In genomic region chr1:161151098-161151497, GRCm38 (mm10) we compare ENCODE assay signal across 34 mouse cellular contexts. TPM values are rescaled to one million over a fixed set of nuclear protein-coding genes. Genes with fewer than 3 reads are reported as not detected.
DNase-seq lines count a peak whose midpoint lies in the region; ATAC-seq and TF ChIP-seq lines count a peak whose summit lies in the region.
"Had no signal": no experiment of that assay in that cellular context is flagged by ENCODE, and none has a peak within 500 bp of the region (broad histone marks: within the 10 kb centered on the region; RNA-seq: fewer than 3 reads in every experiment).

No protein-coding gene starts in this region.

- no peak for ATAC-seq in kidney, embryonic 15.5 days (replicated peaks; ENCODE audit: low FRiP score)
- no peak for ATAC-seq in hindbrain, embryonic 16.5 days
- no peak for ATAC-seq in hindbrain, embryonic 13.5 days (ENCODE audit: low FRiP score)
- ATAC-seq: forebrain, embryonic 16.5 days; intestine, postnatal 0 days; midbrain, embryonic 15.5 days had no signal

- no peak overlapping the region for H3K27ac ChIP-seq in kidney, embryonic 15.5 days
- 0 out of 2 replicates have a peak overlapping the region, but pooled peaks have one; percentile 47 for H3K27ac ChIP-seq in ES-E14 (ENCODE audit: insufficient read depth, low read depth, low read length, poor library complexity, severe bottlenecking)
- H3K27ac ChIP-seq in hindbrain, embryonic 16.5 days (ENCODE audit: low read depth, low read length): no peak overlapping the region
- H3K27ac ChIP-seq in hindbrain, embryonic 13.5 days: no peak overlapping the region
- H3K27ac ChIP-seq: heart, embryonic 15.5 days; limb, embryonic 10.5 days; limb, embryonic 15.5 days; macrophage; midbrain, embryonic 10.5 days; midbrain, embryonic 15.5 days had no signal

- H3K9me3 ChIP-seq in kidney, embryonic 15.5 days (replicated peaks): no peaks in the 10 kb centered on the region
- H3K9me3 ChIP-seq in ES-E14 (ENCODE audit: control insufficient read depth, insufficient read depth, low read depth, low read length): no peaks in the 10 kb centered on the region
- no peaks in the 10 kb centered on the region for H3K9me3 ChIP-seq in hindbrain, embryonic 16.5 days (ENCODE audit: control insufficient read depth, low read length)
- H3K9me3 ChIP-seq in hindbrain, embryonic 13.5 days: no peaks in the 10 kb centered on the region
- H3K9me3 ChIP-seq: heart, embryonic 15.5 days; limb, embryonic 10.5 days; limb, embryonic 15.5 days; midbrain, embryonic 10.5 days; midbrain, embryonic 15.5 days had no signal

- 73% methylated on average over 6 of the region's 6 CpGs for WGBS in kidney, embryonic 15.5 days
- WGBS in hindbrain, embryonic 16.5 days: 72% methylated on average over 6 of the region's 6 CpGs
- WGBS in hindbrain, embryonic 13.5 days: 73% methylated on average over 6 of the region's 6 CpGs

- in situ Hi-C loops in ES-E14 (cut with MboI; ENCODE audit: low sequenced_read_pairs in 2 of 2, unreplicated experiment in 2 of 2): no loop called here

- no peak overlapping the region for H3K9ac ChIP-seq in kidney, embryonic 15.5 days
- peak overlapping the region; percentile 52; the same call in 1 of the 2 replicates for H3K9ac ChIP-seq in ES-E14 (ENCODE audit: insufficient read depth, low read depth, low read length, poor library complexity, severe bottlenecking)
- H3K9ac ChIP-seq in hindbrain, embryonic 16.5 days (ENCODE audit: low read depth, low read length): no peak overlapping the region
- H3K9ac ChIP-seq in hindbrain, embryonic 13.5 days: no peak overlapping the region
- H3K9ac ChIP-seq: heart, embryonic 15.5 days; limb, embryonic 15.5 days; midbrain, embryonic 15.5 days had no signal

- H3K4me3 ChIP-seq in kidney, embryonic 15.5 days (replicated peaks): no peak overlapping the region
- peak overlapping the region in 1 of 2 experiments; percentile 28; a peak in 1 of 4 replicates for H3K4me3 ChIP-seq in ES-E14 (ENCODE audit: insufficient read depth in 1 of 2, low read depth in 1 of 2, low read length in 2 of 2, poor library complexity in 1 of 2, severe bottlenecking in 1 of 2)
- H3K4me3 ChIP-seq in hindbrain, embryonic 16.5 days (ENCODE audit: low read length): no peak overlapping the region
- H3K4me3 ChIP-seq in hindbrain, embryonic 13.5 days: no peak overlapping the region
- H3K4me3 ChIP-seq: heart, embryonic 15.5 days; limb, embryonic 10.5 days; limb, embryonic 15.5 days; midbrain, embryonic 10.5 days; midbrain, embryonic 15.5 days had no signal

- no peak for DNase-seq in kidney, adult 18-20 months
- DNase-seq in 416B (ENCODE audit: low read depth) (peak; percentile 26), ES-E14 (ENCODE audit: low read depth, low spot score) (no peak)
- DNase-seq in brain, embryonic 14.5 days (ENCODE audit: low read depth): peak; percentile 39
- DNase-seq in frontal cortex, adult 2 months (ENCODE audit: extremely low spot score in 1 of 2, low spot score in 1 of 2): no peak
- DNase-seq: adrenal gland, postnatal 10 days; B cell, adult 2 months; cerebellum, adult 11 months; cerebellum, adult 9-10 months; cerebellum, postnatal 36 days; gastrocnemius, postnatal 10 days; thymus, adult 2 months; thymus, postnatal 4 days had no signal

- H3K27me3 ChIP-seq in kidney, embryonic 15.5 days: no peaks in the 10 kb centered on the region
- no peaks in the 10 kb centered on the region for H3K27me3 ChIP-seq in hindbrain, embryonic 16.5 days (replicated peaks; ENCODE audit: control insufficient read depth, insufficient read depth, low read length)
- H3K27me3 ChIP-seq in hindbrain, embryonic 13.5 days: no peaks in the 10 kb centered on the region
- H3K27me3 ChIP-seq: CH12.LX; heart, embryonic 15.5 days; limb, embryonic 15.5 days; midbrain, embryonic 15.5 days had no signal

- H3K36me3 ChIP-seq in kidney, embryonic 15.5 days: no peaks in the 10 kb centered on the region
- H3K36me3 ChIP-seq in ES-E14 (ENCODE audit: control insufficient read depth, insufficient read depth, low read length, poor library complexity, severe bottlenecking): peaks cover 2% of the 10 kb centered on the region; the same call in 1 of the 2 replicates
- H3K36me3 ChIP-seq in hindbrain, embryonic 16.5 days (ENCODE audit: control insufficient read depth, insufficient read depth, low read length): no peaks in the 10 kb centered on the region
- no peaks in the 10 kb centered on the region for H3K36me3 ChIP-seq in hindbrain, embryonic 13.5 days
- H3K36me3 ChIP-seq: heart, embryonic 15.5 days; limb, embryonic 10.5 days; limb, embryonic 15.5 days; midbrain, embryonic 10.5 days; midbrain, embryonic 15.5 days had no signal

- no peak for TF ChIP-seq POLR2A in brain, embryonic 14.5 days (IDR thresholded peaks at IDR 0.05; ENCODE audit: borderline replicate concordance, extremely low read depth, insufficient read depth, insufficient read length, poor library complexity, severe bottlenecking)

- 0 out of 2 replicates have a peak, but pooled peaks cover 5% of the 10 kb centered on the region for H3K4me1 ChIP-seq in kidney, embryonic 15.5 days
- H3K4me1 ChIP-seq in ES-E14 (ENCODE audit: control insufficient read depth in 2 of 2, insufficient read depth in 2 of 2, low read length in 2 of 2, poor library complexity in 1 of 2): peaks cover 0 to 7% of the 10 kb centered on the region in 2 experiments; a peak in 2 of 4 replicates
- no peaks in the 10 kb centered on the region for H3K4me1 ChIP-seq in hindbrain, embryonic 16.5 days (ENCODE audit: control insufficient read depth, insufficient read depth, low read depth, low read length)
- H3K4me1 ChIP-seq in hindbrain, embryonic 13.5 days (replicated peaks): no peaks in the 10 kb centered on the region
- H3K4me1 ChIP-seq: heart, embryonic 15.5 days; limb, embryonic 10.5 days; limb, embryonic 15.5 days; midbrain, embryonic 10.5 days; midbrain, embryonic 15.5 days had no signal

- no peak for TF ChIP-seq CTCF in brain, embryonic 14.5 days (IDR thresholded peaks at IDR 0.05; ENCODE audit: borderline replicate concordance, extremely low read depth, insufficient read depth, insufficient read length)

- peak overlapping the region; percentile 10; the same call in 1 of the 2 replicates for H3K4me2 ChIP-seq in kidney, embryonic 15.5 days
- no peak overlapping the region for H3K4me2 ChIP-seq in hindbrain, embryonic 16.5 days (ENCODE audit: low read length)
- no peak overlapping the region for H3K4me2 ChIP-seq in hindbrain, embryonic 13.5 days
- H3K4me2 ChIP-seq: heart, embryonic 15.5 days; limb, embryonic 15.5 days; midbrain, embryonic 15.5 days had no signal

TF ChIP-seq in ES-E14, 5 proteins besides CTCF, POLR2A, EP300 and RAD21:
- TF ChIP-seq ZNF384 (IDR thresholded peaks at IDR 0.05; ENCODE audit: low read depth, low read length) (no peak), MAFK (IDR thresholded peaks at IDR 0.05; ENCODE audit: insufficient read depth, low read depth, low read length) (no peak), HCFC1 (IDR thresholded peaks at IDR 0.05; ENCODE audit: borderline replicate concordance, insufficient read depth, low read length) (no peak), CHD2 (IDR thresholded peaks at IDR 0.05; ENCODE audit: low read depth, low read length) (no peak), ZC3H11A (IDR thresholded peaks at IDR 0.05; ENCODE audit: borderline replicate concordance, low read depth, low read length) (no peak)

RNA-seq across cellular contexts. Expression of gene Tex50, which starts 8.0 kb away (rescaled TPM):
- polyA plus RNA-seq in kidney, embryonic 15.5 days (2015; fragmentation: Nextera tagmentation; extraction: Ambion mirVana): 0.27 and 0.32 TPM in 2 replicates
- not detected in 2 replicates for total RNA-seq in ES-E14 (2012; rRNA removed)
- polyA plus RNA-seq in brain, embryonic 14.5 days (2012; rRNA removed): not detected in 2 replicates
- polyA plus RNA-seq in hindbrain, embryonic 16.5 days (2015; fragmentation: Nextera tagmentation; extraction: Ambion mirVana): 0.87 and 1.1 TPM in 2 replicates
- 0.82 and 0.83 TPM in 2 replicates for polyA plus RNA-seq in hindbrain, embryonic 13.5 days (2015; fragmentation: Nextera tagmentation; extraction: Ambion mirVana)
- not detected in 2 replicates for polyA plus RNA-seq in frontal cortex, adult 2 months (2012; rRNA removed)
- total RNA-seq: adrenal gland, postnatal 10 days; CH12.LX; gastrocnemius, postnatal 10 days; heart, postnatal 25 days; left cerebral cortex, postnatal 10 days; neutrophil, adult 5-6 weeks had no signal
- polyA plus RNA-seq: embryonic facial prominence, embryonic 11.5 days; hindbrain, embryonic 11.5 days; intestine, postnatal 0 days; large intestine, adult 2 months; limb, embryonic 15.5 days; liver, embryonic 16.5 days; macrophage; neural tube, embryonic 11.5 days; spleen, adult 2 months; thymus, adult 2 months had no signal

RNA-seq across cellular contexts. Expression of gene Ankrd45, which starts 8.6 kb away (rescaled TPM):
- polyA plus RNA-seq in kidney, embryonic 15.5 days (2015; fragmentation: Nextera tagmentation; extraction: Ambion mirVana): 5.1 and 5.5 TPM in 2 replicates
- 4.2 and 4.3 TPM in 2 replicates for total RNA-seq in ES-E14 (2012; rRNA removed)
- 15.8 and 15.9 TPM in 2 replicates for polyA plus RNA-seq in brain, embryonic 14.5 days (2012; rRNA removed)
- 29.8 and 32.0 TPM in 2 replicates for polyA plus RNA-seq in hindbrain, embryonic 16.5 days (2015; fragmentation: Nextera tagmentation; extraction: Ambion mirVana)
- polyA plus RNA-seq in hindbrain, embryonic 13.5 days (2015; fragmentation: Nextera tagmentation; extraction: Ambion mirVana): 13.6 and 14.0 TPM in 2 replicates
- 54.9 and 55.8 TPM in 2 replicates for polyA plus RNA-seq in frontal cortex, adult 2 months (2012; rRNA removed)
- total RNA-seq: CH12.LX; neutrophil, adult 5-6 weeks had no signal
- polyA plus RNA-seq: liver, embryonic 16.5 days; macrophage; spleen, adult 2 months had no signal

RNA-seq across cellular contexts. Expression of gene Klhl20, which starts 19.8 kb away (rescaled TPM):
- polyA plus RNA-seq in kidney, embryonic 15.5 days (2015; fragmentation: Nextera tagmentation; extraction: Ambion mirVana): 15.7 and 17.4 TPM in 2 replicates
- 8.9 and 10.2 TPM in 2 replicates for total RNA-seq in ES-E14 (2012; rRNA removed)
- 19.0 and 20.3 TPM in 2 replicates for polyA plus RNA-seq in brain, embryonic 14.5 days (2012; rRNA removed)
- 17.2 and 21.1 TPM in 2 replicates for polyA plus RNA-seq in hindbrain, embryonic 16.5 days (2015; fragmentation: Nextera tagmentation; extraction: Ambion mirVana)
- polyA plus RNA-seq in hindbrain, embryonic 13.5 days (2015; fragmentation: Nextera tagmentation; extraction: Ambion mirVana): 16.9 and 17.9 TPM in 2 replicates
- 15.1 TPM in 2 replicates for polyA plus RNA-seq in frontal cortex, adult 2 months (2012; rRNA removed)

Comparison
In these comparisons a context has a peak if more than half of its experiments do, and no peak if none do; other contexts are left out.
1. DNase-seq: peak in 416B (single experiment) and brain, embryonic 14.5 days (single experiment); none in kidney, adult 18-20 months (single experiment), ES-E14 (single experiment) and frontal cortex, adult 2 months (0 of 2).